Mouse (Mus musculus) right cerebral cortex, postnatal 25 days (tissue): Measurements from ENCODE around the gene Zfp593.

Experiments
- DNase-seq: peaks from one replicate; pipeline ENCODE4 v3.0.0; 2022

The Zfp593 gene

GRCm38 (mm10) chr4:134222793-134223600, 22.4 kb downstream of the Zfp593 start:
- no peak for DNase-seq

- no peak for DNase-seq
Observed at GRCm38 (mm10) chr4:134206488-134207053, 38.8 kb downstream of the Zfp593 start.

- no peak for DNase-seq
Observed at GRCm38 (mm10) chr4:134203340-134203896, 42.0 kb downstream of the Zfp593 start.

- DNase-seq = no peak
Observed at GRCm38 (mm10) chr4:134202904-134203303, 42.5 kb downstream of the Zfp593 start, which contains the start of gene Gm7534. Gene Gm7534, minus strand, starts transcription at chr4:134203004.

GRCm38 (mm10) chr4:134199371-134199770, 46.0 kb downstream of the Zfp593 start:
- no peak for DNase-seq
